ENCODE assay signal across 8 mouse cellular contexts in the genomic region with DNA sequence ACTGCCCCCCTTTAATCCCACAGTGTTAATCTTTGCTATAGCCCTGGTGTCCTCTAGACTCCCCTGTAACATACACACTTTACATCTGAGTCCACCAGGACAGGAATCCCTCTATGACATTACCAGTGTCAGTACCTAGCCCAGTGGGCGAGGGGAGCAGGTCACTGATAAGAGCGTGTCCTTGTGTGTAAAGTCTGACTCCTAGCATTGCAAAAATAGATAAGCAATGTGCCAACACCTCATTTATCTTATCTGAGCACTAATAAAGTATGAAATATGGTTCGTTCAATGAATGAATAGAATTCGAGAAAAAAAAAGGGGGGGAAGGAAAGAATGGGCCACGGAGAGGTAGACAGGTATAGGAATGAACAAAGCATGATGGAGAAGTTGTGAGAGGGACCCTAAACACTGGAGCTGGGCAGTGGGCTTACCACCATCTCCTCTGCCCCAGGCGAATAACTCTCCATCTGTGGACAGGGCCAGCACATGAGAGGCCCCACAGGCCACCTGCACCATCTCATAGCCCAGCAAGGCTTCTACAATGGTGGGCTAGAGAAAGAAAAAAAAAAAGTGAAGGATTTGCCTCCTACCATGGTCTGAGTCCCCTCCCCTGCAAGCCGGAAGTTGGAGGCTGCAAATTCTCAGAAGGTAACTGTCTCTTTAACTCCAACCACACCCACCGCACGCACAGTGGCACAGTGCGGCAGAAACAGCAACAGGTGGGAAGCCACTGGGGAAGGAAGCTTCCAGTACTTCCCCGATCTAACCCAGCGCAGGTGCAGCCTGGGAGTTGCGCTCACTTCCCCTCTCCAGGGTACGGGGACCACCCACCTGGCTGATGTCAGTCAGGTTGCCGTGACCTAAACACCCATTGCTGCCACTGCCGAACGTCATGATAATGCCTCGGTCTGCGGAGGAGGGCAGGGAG. TPM values are rescaled to one million over a fixed set of nuclear protein-coding genes. Genes with fewer than 3 reads are reported as not detected.
DNase-seq lines count a peak whose midpoint lies in the region; ATAC-seq and TF ChIP-seq lines count a peak whose summit lies in the region.

No protein-coding gene starts in this region.

- H3K4me2 ChIP-seq in intestine, embryonic 16.5 days (ENCODE audit: low read depth, low read length): peak overlapping the region; percentile 54
- H3K4me2 ChIP-seq in forebrain, embryonic 11.5 days (ENCODE audit: low read depth, low read length, severe bottlenecking): no peak overlapping the region

- 37% methylated on average over 19 of the region's 19 CpGs for WGBS in intestine, embryonic 16.5 days
- WGBS in forebrain, embryonic 11.5 days: 61% methylated on average over 19 of the region's 19 CpGs

- ATAC-seq in intestine, embryonic 16.5 days: peak; percentile 31
- ATAC-seq in neutrophil, adult 5-6 weeks (ENCODE audit: extremely low read depth, insufficient number of reproducible peaks, low FRiP score, poor library complexity, severe bottlenecking): peak; percentile 44
- no peak for ATAC-seq in forebrain, embryonic 11.5 days (replicated peaks; ENCODE audit: low FRiP score)

- no peak overlapping the region for H3K9ac ChIP-seq in ES-Bruce4 (ENCODE audit: low read depth, poor library complexity, severe bottlenecking)
- peak overlapping the region; percentile 46; the same call in 1 of the 2 replicates for H3K9ac ChIP-seq in intestine, embryonic 16.5 days (ENCODE audit: low read depth, low read length)
- no peak overlapping the region for H3K9ac ChIP-seq in forebrain, embryonic 11.5 days (ENCODE audit: low read length)

- H3K4me3 ChIP-seq in ES-Bruce4 (ENCODE audit: low read depth, low read length): peak overlapping the region; percentile 17
- peak overlapping the region; percentile 30 for H3K4me3 ChIP-seq in intestine, embryonic 16.5 days (ENCODE audit: low read length)
- H3K4me3 ChIP-seq in forebrain, embryonic 11.5 days (ENCODE audit: low read depth, low read length): no peak overlapping the region

- no peaks in the 10 kb centered on the region for H3K36me3 ChIP-seq in ES-Bruce4 (ENCODE audit: control insufficient read depth, insufficient read depth, low read length, poor library complexity, severe bottlenecking)
- H3K36me3 ChIP-seq in intestine, embryonic 16.5 days (ENCODE audit: control insufficient read depth, insufficient read depth, low read length): no peaks in the 10 kb centered on the region
- H3K36me3 ChIP-seq in forebrain, embryonic 11.5 days (ENCODE audit: control insufficient read depth, insufficient read depth, low read length): no peaks in the 10 kb centered on the region

- H3K4me1 ChIP-seq in ES-Bruce4 (ENCODE audit: control insufficient read depth, insufficient read depth, low read length): peaks cover 8% of the 10 kb centered on the region
- H3K4me1 ChIP-seq in intestine, embryonic 16.5 days (ENCODE audit: control insufficient read depth, insufficient read depth, low read length): peaks cover 27% of the 10 kb centered on the region
- H3K4me1 ChIP-seq in forebrain, embryonic 11.5 days (replicated peaks; ENCODE audit: control insufficient read depth, insufficient read depth, low read length): peaks cover 8% of the 10 kb centered on the region

- peak; percentile 69; the same call in 1 of the 2 replicates for TF ChIP-seq EP300 in ES-Bruce4 (IDR thresholded peaks at IDR 0.05; ENCODE audit: insufficient read depth, low read depth, low read length)

- H3K27ac ChIP-seq in ES-Bruce4 (ENCODE audit: insufficient read depth, low read length): no peak overlapping the region
- peak overlapping the region; percentile 89 for H3K27ac ChIP-seq in intestine, embryonic 16.5 days (ENCODE audit: low read length)
- H3K27ac ChIP-seq in forebrain, embryonic 11.5 days (ENCODE audit: low read depth, low read length): no peak overlapping the region

- H3K27me3 ChIP-seq in ES-Bruce4 (ENCODE audit: control insufficient read depth, insufficient read depth, low read length, poor library complexity, severe bottlenecking): no peaks in the 10 kb centered on the region
- no peaks in the 10 kb centered on the region for H3K27me3 ChIP-seq in intestine, embryonic 16.5 days (replicated peaks; ENCODE audit: control insufficient read depth, insufficient read depth, low read length)
- 0 out of 2 replicates have a peak, but pooled peaks cover 2% of the 10 kb centered on the region for H3K27me3 ChIP-seq in forebrain, embryonic 11.5 days (ENCODE audit: control insufficient read depth, insufficient read depth, low read length)

- TF ChIP-seq CTCF in ES-Bruce4 (IDR thresholded peaks at IDR 0.05; ENCODE audit: low read depth, low read length): no peak

- H3K9me3 ChIP-seq in ES-Bruce4 (replicated peaks; ENCODE audit: control insufficient read depth, insufficient read depth, low read length, poor library complexity, severe bottlenecking): no peaks in the 10 kb centered on the region
- no peaks in the 10 kb centered on the region for H3K9me3 ChIP-seq in intestine, embryonic 16.5 days (ENCODE audit: control insufficient read depth, low read length)
- no peaks in the 10 kb centered on the region for H3K9me3 ChIP-seq in forebrain, embryonic 11.5 days (ENCODE audit: control insufficient read depth, low read length)

- peak; percentile 71 to 77 for DNase-seq in B cell, adult 2 months
- no peak for DNase-seq in Muller cell, postnatal 12 days (ENCODE audit: inconsistent ontology term)
- no peak for DNase-seq in forebrain, embryonic 11.5 days (ENCODE audit: low spot score)
- no peak for DNase-seq in adrenal gland, adult (ENCODE audit: inconsistent age in 2 of 2, low spot score in 1 of 2)
- DNase-seq in frontal cortex, postnatal 36 days (ENCODE audit: low spot score in 2 of 2): no peak

- no peak for TF ChIP-seq POLR2A in ES-Bruce4 (IDR thresholded peaks at IDR 0.05; ENCODE audit: insufficient read depth, low read length)

RNA-seq across cellular contexts. Expression of gene Traf4, which starts 3.4 kb away (rescaled TPM):
- 87.4 and 99.3 TPM in 2 replicates for polyA plus RNA-seq in ES-Bruce4 (2011; ENCODE audit: insufficient read depth, insufficient read length, low read depth, missing spikeins)
- polyA plus RNA-seq in intestine, embryonic 16.5 days (2015; fragmentation: Nextera tagmentation; extraction: Ambion mirVana): 73.9 and 79.8 TPM in 2 replicates
- total RNA-seq in neutrophil, adult 5-6 weeks (2017): 9.9 and 12.5 TPM in 2 replicates
- 77.7 and 79.6 TPM in 2 replicates for polyA plus RNA-seq in forebrain, embryonic 11.5 days (2014; fragmentation: Nextera tagmentation; extraction: Ambion mirVana)

RNA-seq across cellular contexts. Expression of gene Nek8, which starts 7.7 kb away (rescaled TPM):
- 18.1 and 20.0 TPM in 2 replicates for polyA plus RNA-seq in ES-Bruce4 (2011; ENCODE audit: insufficient read depth, insufficient read length, low read depth, missing spikeins)
- 14.9 and 17.1 TPM in 2 replicates for polyA plus RNA-seq in intestine, embryonic 16.5 days (2015; fragmentation: Nextera tagmentation; extraction: Ambion mirVana)
- total RNA-seq in neutrophil, adult 5-6 weeks (2017): 14.1 and 16.1 TPM in 2 replicates
- 7.6 and 9.6 TPM in 2 replicates for polyA plus RNA-seq in forebrain, embryonic 11.5 days (2014; fragmentation: Nextera tagmentation; extraction: Ambion mirVana)

RNA-seq across cellular contexts. Expression of gene Tlcd1, which starts 7.7 kb away (rescaled TPM):
- 12.2 and 13.2 TPM in 2 replicates for polyA plus RNA-seq in ES-Bruce4 (2011; ENCODE audit: insufficient read depth, insufficient read length, low read depth, missing spikeins)
- polyA plus RNA-seq in intestine, embryonic 16.5 days (2015; fragmentation: Nextera tagmentation; extraction: Ambion mirVana): 39.5 and 44.2 TPM in 2 replicates
- total RNA-seq in neutrophil, adult 5-6 weeks (2017): 5.4 and 6.1 TPM in 2 replicates
- polyA plus RNA-seq in forebrain, embryonic 11.5 days (2014; fragmentation: Nextera tagmentation; extraction: Ambion mirVana): 7.1 and 9.9 TPM in 2 replicates

RNA-seq across cellular contexts. Expression of gene Rpl23a, which starts 14.6 kb away (rescaled TPM):
- 2,740 and 2,914 TPM in 2 replicates for polyA plus RNA-seq in ES-Bruce4 (2011; ENCODE audit: insufficient read depth, insufficient read length, low read depth, missing spikeins)
- polyA plus RNA-seq in intestine, embryonic 16.5 days (2015; fragmentation: Nextera tagmentation; extraction: Ambion mirVana): 1,166 and 1,241 TPM in 2 replicates
- total RNA-seq in neutrophil, adult 5-6 weeks (2017): 1,363 and 1,388 TPM in 2 replicates
- polyA plus RNA-seq in forebrain, embryonic 11.5 days (2014; fragmentation: Nextera tagmentation; extraction: Ambion mirVana): 1,094 and 1,161 TPM in 2 replicates

RNA-seq across cellular contexts. Expression of gene Rab34, which starts 19.4 kb away (rescaled TPM):
- polyA plus RNA-seq in ES-Bruce4 (2011; ENCODE audit: insufficient read depth, insufficient read length, low read depth, missing spikeins): 33.1 and 36.1 TPM in 2 replicates
- 71.0 and 73.4 TPM in 2 replicates for polyA plus RNA-seq in intestine, embryonic 16.5 days (2015; fragmentation: Nextera tagmentation; extraction: Ambion mirVana)
- not detected in 2 replicates for total RNA-seq in neutrophil, adult 5-6 weeks (2017)
- polyA plus RNA-seq in forebrain, embryonic 11.5 days (2014; fragmentation: Nextera tagmentation; extraction: Ambion mirVana): 54.7 and 58.8 TPM in 2 replicates

Comparison
In these comparisons a context has a peak if more than half of its experiments do, and no peak if none do; other contexts are left out.
1. DNase-seq: peak in B cell, adult 2 months (2 of 2); none in Muller cell, postnatal 12 days (single experiment), forebrain, embryonic 11.5 days (single experiment), adrenal gland, adult (0 of 2) and frontal cortex, postnatal 36 days (0 of 2).